In genomic region chr9:83596646-83597481, GRCm38 (mm10) we compare ENCODE assay signal across 25 mouse cellular contexts. TPM values are rescaled to one million over a fixed set of nuclear protein-coding genes. Genes with fewer than 3 reads are reported as not detected.
DNase-seq lines count a peak whose midpoint lies in the region; ATAC-seq and TF ChIP-seq lines count a peak whose summit lies in the region.
"Had no signal": no experiment of that assay in that cellular context is flagged by ENCODE, and none has a peak within 500 bp of the region (broad histone marks: within the 10 kb centered on the region; RNA-seq: fewer than 3 reads in every experiment).

No protein-coding gene starts in this region.

- no peak overlapping the region for H3K27ac ChIP-seq in forebrain, embryonic 12.5 days
- H3K27ac ChIP-seq in forebrain, embryonic 15.5 days (replicated peaks) = no peak overlapping the region
- H3K27ac ChIP-seq in neural tube, embryonic 13.5 days (replicated peaks) = no peak overlapping the region
- H3K27ac ChIP-seq in olfactory bulb, adult 2 months (ENCODE audit: insufficient read depth, low read depth, low read length) = peak overlapping the region; percentile 50; the same call in 1 of the 2 replicates
- no peak overlapping the region; the same call in 1 of the 2 replicates for H3K27ac ChIP-seq in stomach, postnatal 0 days (replicated peaks)
- H3K27ac ChIP-seq: heart, embryonic 13.5 days; hindbrain, embryonic 12.5 days; kidney, postnatal 0 days; limb, embryonic 12.5 days; lung, embryonic 15.5 days; midbrain, embryonic 10.5 days; midbrain, embryonic 15.5 days had no signal

- no peak overlapping the region for H3K4me2 ChIP-seq in forebrain, embryonic 12.5 days
- H3K4me2 ChIP-seq in forebrain, embryonic 15.5 days (replicated peaks) = no peak overlapping the region
- H3K4me2 ChIP-seq in neural tube, embryonic 13.5 days = no peak overlapping the region
- H3K4me2 ChIP-seq in stomach, postnatal 0 days (replicated peaks; ENCODE audit: low read depth) = no peak overlapping the region
- H3K4me2 ChIP-seq: heart, embryonic 13.5 days; hindbrain, embryonic 12.5 days; limb, embryonic 12.5 days; lung, embryonic 15.5 days; midbrain, embryonic 15.5 days had no signal

- no peak overlapping the region for H3K4me3 ChIP-seq in forebrain, embryonic 12.5 days (replicated peaks)
- no peak overlapping the region for H3K4me3 ChIP-seq in forebrain, embryonic 15.5 days
- no peak overlapping the region for H3K4me3 ChIP-seq in neural tube, embryonic 13.5 days
- no peak overlapping the region for H3K4me3 ChIP-seq in olfactory bulb, adult 2 months (ENCODE audit: insufficient read depth, low read depth, low read length)
- H3K4me3 ChIP-seq in stomach, postnatal 0 days (ENCODE audit: low read depth, low read length) = no peak overlapping the region
- H3K4me3 ChIP-seq: heart, embryonic 13.5 days; hindbrain, embryonic 12.5 days; limb, embryonic 12.5 days; lung, embryonic 15.5 days; midbrain, embryonic 10.5 days; midbrain, embryonic 15.5 days had no signal

- H3K4me1 ChIP-seq in forebrain, embryonic 12.5 days = peaks cover 20% of the 10 kb centered on the region
- peaks cover 15% of the 10 kb centered on the region for H3K4me1 ChIP-seq in forebrain, embryonic 15.5 days
- H3K4me1 ChIP-seq in neural tube, embryonic 13.5 days (replicated peaks) = peaks cover 4% of the 10 kb centered on the region; the same call in 1 of the 2 replicates
- H3K4me1 ChIP-seq in olfactory bulb, adult 2 months (ENCODE audit: control insufficient read depth, insufficient read depth, low read length) = peaks cover 27% of the 10 kb centered on the region
- H3K4me1 ChIP-seq in stomach, postnatal 0 days (replicated peaks; ENCODE audit: control insufficient read depth, insufficient read depth) = no peaks in the 10 kb centered on the region
- H3K4me1 ChIP-seq: lung, embryonic 15.5 days had no signal

- intact Hi-C loops in gastrocnemius, postnatal 36 days (cut with DNase I) = no loop called here

- TF ChIP-seq EP300 in stomach, postnatal 0 days (optimal IDR thresholded peaks at IDR 0.05) = no peak

- peak; percentile 53; the same call in 1 of the 2 replicates for ATAC-seq in forebrain, embryonic 12.5 days (ENCODE audit: low FRiP score)
- no peak for ATAC-seq in forebrain, embryonic 15.5 days (replicated peaks)
- 0 out of 2 replicates have a peak, but pooled peaks have one; percentile 11 for ATAC-seq in neural tube, embryonic 13.5 days (ENCODE audit: low read depth)
- ATAC-seq in stomach, postnatal 0 days (ENCODE audit: low FRiP score, low TSS enrichment) = peak; percentile 89
- ATAC-seq: intestine, embryonic 16.5 days; midbrain, embryonic 15.5 days had no signal

- H3K9me3 ChIP-seq in forebrain, embryonic 12.5 days = no peaks in the 10 kb centered on the region
- no peaks in the 10 kb centered on the region for H3K9me3 ChIP-seq in forebrain, embryonic 15.5 days
- no peaks in the 10 kb centered on the region for H3K9me3 ChIP-seq in neural tube, embryonic 13.5 days
- no peaks in the 10 kb centered on the region for H3K9me3 ChIP-seq in stomach, postnatal 0 days (ENCODE audit: control insufficient read depth, low read length)
- H3K9me3 ChIP-seq: heart, embryonic 13.5 days; hindbrain, embryonic 12.5 days; limb, embryonic 12.5 days; lung, embryonic 15.5 days; midbrain, embryonic 10.5 days; midbrain, embryonic 15.5 days had no signal

- DNase-seq in neural tube, embryonic 10.5 days (ENCODE audit: extremely low spot score, low spot score) = no peak
- no peak for DNase-seq in stomach, postnatal 0 days (ENCODE audit: low spot score)
- no peak for DNase-seq in gastrocnemius, postnatal 36 days
- DNase-seq: adrenal gland, postnatal 10 days; cerebellum, adult 11-12 months; cerebellum, adult 9-11 months; gastrocnemius, postnatal 10 days; heart, postnatal 10 days; kidney, adult 8-10 months; kidney, postnatal 4 days; thymus, postnatal 4 days had no signal

- 62% methylated on average over 13 of the region's 13 CpGs for WGBS in forebrain, embryonic 12.5 days
- 64% methylated on average over 13 of the region's 13 CpGs for WGBS in forebrain, embryonic 15.5 days
- WGBS in neural tube, embryonic 13.5 days = 80% methylated on average over 13 of the region's 13 CpGs
- WGBS in olfactory bulb, adult 2 months = 67% methylated on average over 13 of the region's 13 CpGs
- WGBS in stomach, postnatal 0 days = 60% methylated on average over 13 of the region's 13 CpGs

- no peak for TF ChIP-seq CTCF in olfactory bulb, adult 2 months (IDR thresholded peaks at IDR 0.05; ENCODE audit: insufficient read depth, low read depth, low read length)
- TF ChIP-seq CTCF in stomach, postnatal 0 days (IDR thresholded peaks at IDR 0.05; ENCODE audit: low read depth) = no peak

- H3K27me3 ChIP-seq in forebrain, embryonic 12.5 days = no peaks in the 10 kb centered on the region
- H3K27me3 ChIP-seq in forebrain, embryonic 15.5 days = no peaks in the 10 kb centered on the region
- H3K27me3 ChIP-seq in neural tube, embryonic 13.5 days = no peaks in the 10 kb centered on the region
- no peaks in the 10 kb centered on the region for H3K27me3 ChIP-seq in stomach, postnatal 0 days (ENCODE audit: control insufficient read depth, insufficient read depth, low read length)
- H3K27me3 ChIP-seq: CH12.LX; heart, embryonic 13.5 days; hindbrain, embryonic 12.5 days; limb, embryonic 12.5 days; lung, embryonic 15.5 days; midbrain, embryonic 15.5 days had no signal

- H3K9ac ChIP-seq in forebrain, embryonic 12.5 days = no peak overlapping the region
- H3K9ac ChIP-seq in forebrain, embryonic 15.5 days (replicated peaks) = no peak overlapping the region
- H3K9ac ChIP-seq in neural tube, embryonic 13.5 days = no peak overlapping the region
- no peak overlapping the region for H3K9ac ChIP-seq in stomach, postnatal 0 days (ENCODE audit: low read length)
- H3K9ac ChIP-seq: heart, embryonic 13.5 days; hindbrain, embryonic 12.5 days; limb, embryonic 12.5 days; lung, embryonic 15.5 days; midbrain, embryonic 15.5 days had no signal

- TF ChIP-seq POLR2A in olfactory bulb, adult 2 months (IDR thresholded peaks at IDR 0.05; ENCODE audit: insufficient read depth, low read depth, low read length) = no peak

- no peaks in the 10 kb centered on the region for H3K36me3 ChIP-seq in forebrain, embryonic 12.5 days (replicated peaks)
- H3K36me3 ChIP-seq in forebrain, embryonic 15.5 days = no peaks in the 10 kb centered on the region
- no peaks in the 10 kb centered on the region for H3K36me3 ChIP-seq in neural tube, embryonic 13.5 days
- no peaks in the 10 kb centered on the region for H3K36me3 ChIP-seq in stomach, postnatal 0 days (ENCODE audit: control insufficient read depth, insufficient read depth, low read length)
- H3K36me3 ChIP-seq: heart, embryonic 13.5 days; hindbrain, embryonic 12.5 days; limb, embryonic 12.5 days; lung, embryonic 15.5 days; midbrain, embryonic 10.5 days; midbrain, embryonic 15.5 days had no signal

RNA-seq across cellular contexts. Expression of gene Sh3bgrl2, which starts 48.7 kb away (rescaled TPM):
- 9.9 and 11.3 TPM in 2 replicates for polyA plus RNA-seq in forebrain, embryonic 12.5 days (2016; fragmentation: Nextera tagmentation; extraction: Ambion mirVana)
- 21.4 and 21.7 TPM in 2 replicates for polyA plus RNA-seq in forebrain, embryonic 15.5 days (2015; fragmentation: Nextera tagmentation; extraction: Ambion mirVana)
- polyA plus RNA-seq in neural tube, embryonic 13.5 days (2015; fragmentation: Nextera tagmentation; extraction: Ambion mirVana) = 8.5 and 9.1 TPM in 2 replicates
- not detected in 2 replicates for polyA plus RNA-seq in olfactory bulb, adult 2 months (2012; ENCODE audit: insufficient read depth, insufficient read length, low replicate concordance, missing spikeins)
- 114 and 117 TPM in 2 replicates for polyA plus RNA-seq in stomach, postnatal 0 days (2015; fragmentation: Nextera tagmentation; extraction: Ambion mirVana)
- 1 to 10 TPM; 1.1 to 1.9 TPM for total RNA-seq in gastrocnemius, postnatal 36 days (2021)
- total RNA-seq: granulocyte monocyte progenitor cell, adult 5-6 weeks had no signal
